Mouse (Mus musculus): ENCODE measurements around the gene Crhr2.

GRCm38 (mm10) chr6:55108358-55108757, 24.5 kb downstream of the Crhr2 start:
- TF ChIP-seq CTCF (IDR thresholded peaks at IDR 0.05; ENCODE audit: control insufficient read depth, insufficient read depth, low read length) (no peak), POLR2A (IDR thresholded peaks at IDR 0.05; ENCODE audit: borderline replicate concordance, control insufficient read depth, low read depth, low read length) (no peak)
